In genomic region chr2:168935165-168935564, GRCm38 (mm10) we compare ENCODE assay signal across 15 mouse cellular contexts.
"Had no signal": no experiment of that assay in that cellular context is flagged by ENCODE, and none has a peak within 500 bp of the region (broad histone marks: within the 10 kb centered on the region; RNA-seq: fewer than 3 reads in every experiment).

No protein-coding gene starts in this region.

- H3K27ac ChIP-seq: kidney, postnatal 0 days; left cerebral cortex, adult 2 months; liver, embryonic 13.5 days; midbrain, embryonic 12.5 days; midbrain, embryonic 15.5 days; neural tube, embryonic 12.5 days; neural tube, embryonic 15.5 days had no signal

- H3K9me3 ChIP-seq: liver, embryonic 13.5 days; midbrain, embryonic 12.5 days; midbrain, embryonic 15.5 days; neural tube, embryonic 12.5 days; neural tube, embryonic 15.5 days had no signal

- H3K9ac ChIP-seq: liver, embryonic 13.5 days; midbrain, embryonic 12.5 days; midbrain, embryonic 15.5 days; neural tube, embryonic 12.5 days; neural tube, embryonic 15.5 days had no signal

- H3K4me3 ChIP-seq: left cerebral cortex, adult 2 months; liver, embryonic 13.5 days; midbrain, embryonic 12.5 days; midbrain, embryonic 15.5 days; neural tube, embryonic 12.5 days; neural tube, embryonic 15.5 days had no signal

- H3K4me2 ChIP-seq: liver, embryonic 13.5 days; midbrain, embryonic 12.5 days; midbrain, embryonic 15.5 days; neural tube, embryonic 12.5 days; neural tube, embryonic 15.5 days had no signal

- H3K4me1 ChIP-seq: liver, embryonic 13.5 days; midbrain, embryonic 12.5 days; midbrain, embryonic 15.5 days; neural tube, embryonic 12.5 days; neural tube, embryonic 15.5 days had no signal

- ATAC-seq: midbrain, embryonic 15.5 days had no signal

- H3K27me3 ChIP-seq: liver, embryonic 13.5 days; midbrain, embryonic 12.5 days; midbrain, embryonic 15.5 days; neural tube, embryonic 12.5 days; neural tube, embryonic 15.5 days had no signal

- DNase-seq: kidney, adult 18-20 months; kidney, postnatal 36 days; layer of hippocampus, postnatal 36 days; liver, embryonic 13.5 days; lung, adult 2 months; lung, postnatal 14 days; lung, postnatal 4 days; retina, postnatal 1 day; thymus, postnatal 25 days had no signal
